Comparison of ENCODE assay signal across 10 mouse cellular contexts in the genomic region with DNA sequence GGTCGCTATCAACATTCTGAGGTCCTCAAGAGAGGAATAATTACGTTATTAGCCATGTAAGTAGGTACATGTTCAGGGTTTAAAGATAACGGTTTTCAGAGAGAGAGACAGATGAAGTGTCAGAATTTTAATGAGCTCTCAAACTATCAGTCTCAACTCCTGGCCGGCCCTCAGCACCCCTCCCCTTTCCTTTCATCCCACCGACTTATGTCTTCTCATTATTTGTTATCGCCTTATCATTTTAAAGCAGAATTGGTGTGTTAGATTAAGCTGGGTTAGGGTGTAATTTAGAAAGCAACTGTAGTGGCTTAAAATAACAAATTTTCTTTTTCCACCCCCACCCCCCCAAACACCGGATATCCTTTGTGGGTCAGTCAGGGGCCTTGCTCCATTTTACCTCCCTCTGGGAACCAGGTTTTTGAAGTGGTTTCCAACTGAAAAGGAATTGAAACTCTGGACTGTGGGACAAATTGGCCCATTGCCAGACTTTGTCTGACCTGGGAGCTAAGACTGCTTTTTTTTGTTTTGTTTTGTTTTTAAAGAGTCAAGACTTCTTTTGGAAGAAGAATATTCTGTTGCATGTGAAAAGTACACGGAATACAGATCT.
A peak's percentile ranks its signal among the peaks of the same experiment; 100 is the strongest.
DNase-seq lines count a peak whose midpoint lies in the region; ATAC-seq and TF ChIP-seq lines count a peak whose summit lies in the region.
"Had no signal": no experiment of that assay in that cellular context is flagged by ENCODE, and none has a peak within 500 bp of the region (broad histone marks: within the 10 kb centered on the region; RNA-seq: fewer than 3 reads in every experiment).

No protein-coding gene starts in this region.

- H3K9ac ChIP-seq in hindbrain, embryonic 12.5 days = no peak overlapping the region
- H3K9ac ChIP-seq: neural tube, embryonic 12.5 days had no signal

- 31% methylated on average over 8 of the region's 8 CpGs for WGBS in small intestine, adult 2 months
- 57% methylated on average over 8 of the region's 8 CpGs for WGBS in hindbrain, embryonic 12.5 days

- ATAC-seq in hindbrain, embryonic 12.5 days (ENCODE audit: low FRiP score) = no peak

- H3K27me3 ChIP-seq in small intestine, adult 2 months (ENCODE audit: control insufficient read depth, insufficient read depth, low read length) = no peaks in the 10 kb centered on the region
- no peaks in the 10 kb centered on the region for H3K27me3 ChIP-seq in hindbrain, embryonic 12.5 days
- H3K27me3 ChIP-seq: neural tube, embryonic 12.5 days had no signal

- no peaks in the 10 kb centered on the region for H3K9me3 ChIP-seq in hindbrain, embryonic 12.5 days (replicated peaks)
- H3K9me3 ChIP-seq: neural tube, embryonic 12.5 days had no signal

- no peak overlapping the region for H3K4me2 ChIP-seq in hindbrain, embryonic 12.5 days (replicated peaks)
- H3K4me2 ChIP-seq: neural tube, embryonic 12.5 days had no signal

- no peak for TF ChIP-seq CTCF in small intestine, adult 2 months (IDR thresholded peaks at IDR 0.05; ENCODE audit: extremely low read depth, insufficient read length, insufficient replicate concordance, low read depth, low read length)

- DNase-seq in embryo, embryonic 10.5 days (ENCODE audit: low spot score) = peak; percentile 11
- DNase-seq in embryo, embryonic 10 days (ENCODE audit: low spot score) = no peak
- DNase-seq in right cerebral cortex, postnatal 14 days = peak; percentile 21
- no peak for DNase-seq in right cerebral cortex, adult 18-20 months
- DNase-seq in kidney, adult 9 months = peak; percentile 23
- no peak for DNase-seq in urinary bladder, postnatal 36 days (ENCODE audit: low spot score in 2 of 2)

- no peaks in the 10 kb centered on the region for H3K36me3 ChIP-seq in small intestine, adult 2 months (ENCODE audit: control insufficient read depth, insufficient read depth, low read length)
- no peaks in the 10 kb centered on the region for H3K36me3 ChIP-seq in hindbrain, embryonic 12.5 days
- H3K36me3 ChIP-seq: neural tube, embryonic 12.5 days had no signal

- H3K27ac ChIP-seq in small intestine, adult 2 months (ENCODE audit: insufficient read depth, low read depth, low read length) = peak overlapping the region; percentile 47
- no peak overlapping the region for H3K27ac ChIP-seq in hindbrain, embryonic 12.5 days
- H3K27ac ChIP-seq: neural tube, embryonic 12.5 days had no signal

- no peak for TF ChIP-seq POLR2A in small intestine, adult 2 months (IDR thresholded peaks at IDR 0.05; ENCODE audit: low read depth, low read length)

- H3K4me1 ChIP-seq in small intestine, adult 2 months (ENCODE audit: control insufficient read depth, insufficient read depth, insufficient read length, low read length) = peaks cover 4% of the 10 kb centered on the region; the same call in 1 of the 2 replicates
- H3K4me1 ChIP-seq in hindbrain, embryonic 12.5 days = peaks cover 5% of the 10 kb centered on the region; the same call in 1 of the 2 replicates
- H3K4me1 ChIP-seq: neural tube, embryonic 12.5 days had no signal

- H3K4me3 ChIP-seq in small intestine, adult 2 months (ENCODE audit: low read depth, low read length) = no peak overlapping the region
- H3K4me3 ChIP-seq in hindbrain, embryonic 12.5 days = no peak overlapping the region
- H3K4me3 ChIP-seq: erythroblast, embryonic 14.5 days; neural tube, embryonic 12.5 days had no signal

Comparison
In these comparisons a context has a peak if more than half of its experiments do, and no peak if none do; other contexts are left out.
1. DNase-seq: peak in embryo, embryonic 10.5 days (single experiment), right cerebral cortex, postnatal 14 days (single experiment) and kidney, adult 9 months (single experiment); none in embryo, embryonic 10 days (single experiment), right cerebral cortex, adult 18-20 months (single experiment) and urinary bladder, postnatal 36 days (0 of 2).